Mouse (Mus musculus) ES-E14 (cell line): ENCODE results near the gene Tor1b. TPM values are rescaled to one million over a fixed set of nuclear protein-coding genes. Genes with fewer than 3 reads are reported as not detected.

Experiments
- DNase-seq: peaks from one replicate; pipeline ENCODE4 v3.0.0-alpha.2; 2013; ENCODE audit warnings: low read depth, low spot score
- H3K27ac ChIP-seq: 2 replicates; pipeline ENCODE4 v1.5.1; 2012; ENCODE audit warnings: low read depth, mild to moderate bottlenecking, low read length, moderate library complexity, mixed read lengths; ENCODE audit not compliant: poor library complexity, insufficient read depth, severe bottlenecking
- H3K36me3 ChIP-seq: 2 replicates; pipeline ENCODE4 v1.6.1; 2012; ENCODE audit warnings: mild to moderate bottlenecking, low read length, moderate library complexity, mixed read lengths; ENCODE audit not compliant: control insufficient read depth, poor library complexity, insufficient read depth, severe bottlenecking
- H3K4me1 ChIP-seq, 2 experiments: fragments of 150-350 bp in 1 of 2; sonication (generic) in 1 of 2; 2 replicates each; pipeline ENCODE4 v1.6.1; 2012; ENCODE audit warnings: low read length in 2 of 2, mild to moderate bottlenecking in 1 of 2, mixed read lengths in 1 of 2; ENCODE audit not compliant: control insufficient read depth in 2 of 2, insufficient read depth in 2 of 2, poor library complexity in 1 of 2
- H3K4me3 ChIP-seq, 2 experiments: fragments of 150-350 bp in 1 of 2; sonication (generic) in 1 of 2; 2 replicates each; pipeline ENCODE4 v1.5.1; 2012; ENCODE audit warnings: low read length in 2 of 2, low read depth in 1 of 2, mild to moderate bottlenecking in 1 of 2, mixed read lengths in 1 of 2; ENCODE audit not compliant: insufficient read depth in 1 of 2, poor library complexity in 1 of 2, severe bottlenecking in 1 of 2
- H3K9ac ChIP-seq: 2 replicates; pipeline ENCODE4 v1.6.1; 2012; ENCODE audit warnings: low read depth, mild to moderate bottlenecking, low read length, mixed read lengths; ENCODE audit not compliant: poor library complexity, insufficient read depth, severe bottlenecking
- H3K9me3 ChIP-seq: fragments of 150-350 bp; sonication (generic); 2 replicates; pipeline ENCODE4 v1.6.1; 2012; ENCODE audit warnings: low read depth, mild to moderate bottlenecking, low read length; ENCODE audit not compliant: control insufficient read depth, insufficient read depth
- CHD2 ChIP-seq: IDR thresholded peaks from 2 replicates; pipeline ENCODE4 v1.6.1; 2014; ENCODE audit warnings: mild to moderate bottlenecking, low read depth, low read length, inconsistent platforms
- HCFC1 ChIP-seq: IDR thresholded peaks from 2 replicates; pipeline ENCODE4 v1.6.1; 2012; ENCODE audit warnings: low read length, inconsistent platforms, borderline replicate concordance; ENCODE audit not compliant: insufficient read depth
- MAFK ChIP-seq: IDR thresholded peaks from 2 replicates; pipeline ENCODE4 v1.6.1; 2014; ENCODE audit warnings: mild to moderate bottlenecking, low read depth, low read length, inconsistent platforms; ENCODE audit not compliant: insufficient read depth
- ZC3H11A ChIP-seq: IDR thresholded peaks from 2 replicates; pipeline ENCODE4 v1.6.1; 2012; ENCODE audit warnings: low read depth, mild to moderate bottlenecking, inconsistent platforms, low read length, borderline replicate concordance
- ZNF384 ChIP-seq: IDR thresholded peaks from 2 replicates; pipeline ENCODE4 v1.6.1; 2012; ENCODE audit warnings: low read depth, low read length, inconsistent platforms
- in situ Hi-C, 2 experiments: fragments of 600-800 bp; cut with MboI; formaldehyde crosslinking; loops; one replicate each; pipeline ENCODE4 v1.15.1; 2025; ENCODE audit warnings: low sequenced_read_pairs in 2 of 2, inconsistent platforms in 1 of 2; ENCODE audit not compliant: unreplicated experiment in 2 of 2
- total RNA-seq: library from RNA; depleted of rRNA; stranded (reverse); fragments of 300-350 nt; gene quantifications from 2 replicates; pipeline ENCODE4 v1.2.3, GENCODE M21; 2012

Gene Tor1b
- total RNA-seq, 1 experiment, result 67.8 TPM

- peak within 1 kb of the TSS; percentile 80 for H3K9ac ChIP-seq
- peak; percentile 83 for DNase-seq
- peak within 1 kb of the TSS; percentile 74 to 86 for H3K4me3 ChIP-seq
- H3K9me3 ChIP-seq, result no peaks in the 10 kb centered on the region; the same call in 1 of the 2 replicates
- TF ChIP-seq ZNF384 (no peak), MAFK (no peak), ZC3H11A (no peak), HCFC1 (peak; percentile 91), CHD2 (no peak)
- in situ Hi-C loops, result no loop called here
- no peak within 1 kb of the TSS for H3K27ac ChIP-seq
- peaks cover 33% of the 10 kb centered on the region for H3K36me3 ChIP-seq
- peaks cover 0 to 5% of the 10 kb centered on the region in 2 experiments; a peak in 2 of 4 replicates for H3K4me1 ChIP-seq
Measured at GRCm38 (mm10) chr2:30967352-30968327, 14.9 kb downstream of the Tor1b start, which contains the start of gene Tor1a. Gene Tor1a, minus strand, starts transcription at chr2:30967933.

DNA sequence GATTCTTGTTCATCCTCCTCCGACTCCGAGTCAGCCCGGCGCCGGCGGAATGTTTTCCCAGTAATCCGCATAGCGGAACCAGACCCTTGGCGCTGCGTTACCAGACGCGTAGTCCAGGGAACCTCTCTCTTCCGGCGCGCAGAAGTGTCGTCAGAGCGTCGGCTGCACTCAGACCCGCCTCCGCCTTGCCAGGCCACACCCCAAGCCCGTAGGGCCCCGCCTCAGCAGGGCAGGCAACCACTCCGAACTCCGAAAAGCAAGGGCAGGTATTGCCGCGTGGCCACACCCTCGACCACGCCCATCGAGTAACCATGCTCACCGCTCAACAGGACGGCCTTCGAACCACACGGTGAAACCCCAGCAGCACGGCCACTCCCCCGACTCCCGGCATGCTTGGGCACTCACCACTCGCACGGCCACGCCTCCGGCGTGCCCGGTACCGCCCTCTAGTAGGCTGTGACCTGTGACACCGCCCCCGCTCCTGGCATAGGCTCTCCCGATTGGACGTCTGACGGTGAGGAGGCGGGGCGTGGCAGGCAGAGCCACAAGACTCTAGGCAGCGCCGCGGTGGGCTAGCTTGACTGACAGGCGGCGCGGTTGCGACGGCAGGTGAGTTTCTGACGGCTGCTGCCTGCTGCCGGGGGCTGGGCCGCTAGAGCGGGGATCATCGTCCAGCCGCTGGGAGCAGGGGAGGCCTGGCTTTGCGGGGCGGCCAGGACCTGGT, 29.2 kb downstream of the Tor1b start, which contains the start of the genes BC005624 and Usp20:
TSS of gene BC005624 (minus strand) at position 412 of the 724 bp plus-strand sequence.
TSS of gene Usp20 (plus strand) at position 490 of the 724 bp plus-strand sequence.
- TF ChIP-seq ZNF384, result no peak
- TF ChIP-seq HCFC1, result peak; percentile 88
- no peak for TF ChIP-seq MAFK
- Histone ChIP-seq H3K9ac (peak within 1 kb of the TSS; percentile 85), H3K4me3 (peak within 1 kb of the TSS; percentile 88 to 93), H3K36me3 (peaks cover 12% of the 10 kb centered on the region; the same call in 1 of the 2 replicates), H3K9me3 (no peaks in the 10 kb centered on the region), H3K4me1 (peaks cover 5 to 13% of the 10 kb centered on the region in 2 experiments; a peak in 3 of 4 replicates), H3K27ac (no peak within 1 kb of the TSS; the same call in 1 of the 2 replicates)
- DNase-seq, result peak; percentile 100
- in situ Hi-C loops, result no loop called here

GRCm38 (mm10) chr2:30983024-30983423, 30.3 kb downstream of the Tor1b start:
- no peak overlapping the region for H3K27ac ChIP-seq
- H3K4me1 ChIP-seq, result peaks cover 5 to 13% of the 10 kb centered on the region in 2 experiments; a peak in 3 of 4 replicates
- no peaks in the 10 kb centered on the region for H3K9me3 ChIP-seq
- H3K36me3 ChIP-seq, result peaks cover 8% of the 10 kb centered on the region; the same call in 1 of the 2 replicates
- no peak for DNase-seq
- TF ChIP-seq CHD2 (no peak), ZC3H11A (no peak), MAFK (no peak), ZNF384 (no peak), HCFC1 (no peak)
- in situ Hi-C loops, result no loop called here
- no peak overlapping the region for H3K9ac ChIP-seq
- H3K4me3 ChIP-seq, result peak overlapping the region; percentile 65 to 88; a peak in 3 of 4 replicates

- DNase-seq, result peak; percentile 83
- Histone ChIP-seq H3K36me3 (no peaks in the 10 kb centered on the region), H3K4me3 (peak overlapping the region; percentile 4 to 14; a peak in 2 of 4 replicates), H3K9me3 (no peaks in the 10 kb centered on the region), H3K27ac (no peak overlapping the region), H3K4me1 (peaks cover 5 to 13% of the 10 kb centered on the region in 2 experiments; a peak in 3 of 4 replicates), H3K9ac (peak overlapping the region; percentile 26; the same call in 1 of the 2 replicates)
- TF ChIP-seq MAFK (peak; percentile 68), ZC3H11A (no peak)
- in situ Hi-C loops, result no loop called here
Measured at GRCm38 (mm10) chr2:30985111-30986020, 32.6 kb downstream of the Tor1b start.
